Mouse (Mus musculus): ENCODE measurements at regions not wholly inside any gene's neighbourhood (a gene's known extent, or its start where the extent isn't known, plus 50 kb on each side); places are given as distances from the start of the nearest gene placed in this dataset.

DNA sequence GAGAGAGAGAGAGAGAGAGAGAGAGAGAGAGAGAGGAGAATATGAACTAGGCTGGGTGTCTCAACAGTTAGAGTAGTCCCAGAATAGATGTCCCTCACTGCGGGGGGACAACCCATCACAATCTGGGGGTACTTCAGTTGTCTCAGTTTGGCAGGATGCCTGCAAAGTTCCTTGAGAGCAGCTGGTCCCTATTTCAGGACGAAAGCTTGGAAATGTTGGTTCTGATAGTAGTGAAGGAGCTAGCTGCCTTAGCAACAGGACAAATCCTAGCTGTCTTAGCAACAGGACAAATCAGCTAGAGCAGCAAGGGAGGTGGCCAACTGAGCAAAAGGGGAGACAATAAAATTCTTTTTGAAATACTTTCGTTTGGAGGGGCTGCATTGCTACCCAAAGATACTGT is 139.9 kb upstream of the Frg1 start:
- no peak for ATAC-seq (ENCODE audit: borderline replicate concordance, extremely low read depth, low FRiP score, low TSS enrichment)
- 39% methylated on average over 3 of the region's 3 CpGs for WGBS
- H3K27me3 ChIP-seq, result no peaks in the 10 kb centered on the region

DNA sequence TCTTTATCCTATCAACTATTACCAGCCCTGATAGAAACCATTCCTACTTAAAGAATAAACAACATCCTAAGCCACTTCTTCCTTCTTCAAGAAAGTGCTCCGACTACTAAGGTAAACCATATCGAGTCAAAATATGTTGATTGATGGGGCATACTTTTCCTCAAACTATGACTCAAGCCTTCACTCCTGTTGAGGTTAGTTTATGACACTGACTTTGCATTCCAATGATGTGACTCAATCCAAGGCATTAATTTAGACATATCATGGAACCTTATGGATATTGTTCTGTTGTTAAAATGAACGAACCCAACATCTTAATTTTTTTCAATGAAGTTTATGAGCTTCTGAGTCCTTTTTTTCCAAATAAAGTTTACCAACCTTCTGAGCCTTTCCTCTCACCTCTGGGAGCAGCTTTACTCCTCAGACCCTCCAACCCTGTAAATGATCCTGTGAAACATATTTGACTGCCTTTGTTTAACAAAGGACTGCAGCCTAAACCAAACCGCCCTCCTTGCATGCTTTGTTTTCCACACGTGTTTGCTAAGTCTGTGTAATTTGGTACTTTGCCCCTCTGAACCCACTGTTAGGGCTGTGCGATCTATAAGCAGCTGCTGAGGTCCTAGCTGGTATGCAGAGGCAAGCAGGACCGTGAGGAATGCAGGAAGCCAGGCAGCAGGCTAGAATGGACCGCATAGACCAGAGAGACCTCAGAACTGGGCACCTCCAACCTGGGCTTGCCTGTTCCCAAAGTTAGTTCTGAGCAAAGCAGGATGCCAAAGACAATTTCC is 136.1 kb upstream of the Frg1 start:
- H3K9me3 ChIP-seq, result no peaks in the 10 kb centered on the region
- WGBS, result 42% methylated on average over 8 of the region's 8 CpGs
- peaks cover 8% of the 10 kb centered on the region for H3K4me1 ChIP-seq
- no peaks in the 10 kb centered on the region for H3K27me3 ChIP-seq
- no peak overlapping the region for H3K4me2 ChIP-seq
- no peak overlapping the region for H3K27ac ChIP-seq
- H3K4me3 ChIP-seq, result no peak overlapping the region
- no peak for ATAC-seq (ENCODE audit: borderline replicate concordance, extremely low read depth, low FRiP score, low TSS enrichment)
- no peaks in the 10 kb centered on the region for H3K36me3 ChIP-seq
- H3K9ac ChIP-seq, result no peak overlapping the region

More for the DNA sequence above, 139.9 kb upstream of the Frg1 start:
- H3K9ac ChIP-seq, result no peak overlapping the region
- H3K27ac ChIP-seq, result no peak overlapping the region
- H3K4me2 ChIP-seq, result no peak overlapping the region
- H3K36me3 ChIP-seq, result no peaks in the 10 kb centered on the region
- H3K4me3 ChIP-seq, result no peak overlapping the region
- no peaks in the 10 kb centered on the region for H3K4me1 ChIP-seq
- H3K9me3 ChIP-seq, result no peaks in the 10 kb centered on the region

DNA sequence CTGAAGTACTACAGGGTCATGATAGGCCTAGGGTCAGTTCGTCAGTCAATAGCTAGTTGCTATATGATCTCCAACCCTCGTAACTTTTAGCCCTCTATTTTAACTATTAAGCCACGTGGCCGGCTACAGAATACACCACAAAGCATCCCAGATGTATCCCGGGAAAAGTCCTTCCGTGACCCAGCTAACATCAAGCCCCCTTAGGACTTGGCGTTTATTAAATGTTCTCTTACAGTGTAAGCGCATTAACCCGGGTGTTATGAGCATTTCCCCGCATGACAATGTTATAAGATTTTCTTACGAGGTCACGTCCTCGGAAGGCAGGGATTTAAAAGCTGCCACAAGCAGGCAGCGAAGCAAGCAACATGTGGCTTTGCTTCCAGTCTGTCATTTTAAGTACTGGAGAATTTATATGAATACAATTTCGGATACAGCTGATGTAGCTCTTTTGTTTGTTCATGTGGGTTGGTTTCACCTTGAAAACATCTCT is 135.1 kb upstream of the Frg1 start:
- Histone ChIP-seq H3K4me1 (peaks cover 8% of the 10 kb centered on the region), H3K27ac (no peak overlapping the region), H3K9ac (no peak overlapping the region), H3K4me2 (no peak overlapping the region), H3K9me3 (no peaks in the 10 kb centered on the region), H3K27me3 (no peaks in the 10 kb centered on the region), H3K36me3 (no peaks in the 10 kb centered on the region), H3K4me3 (no peak overlapping the region)
- no peak for ATAC-seq (ENCODE audit: borderline replicate concordance, extremely low read depth, low FRiP score, low TSS enrichment)
- WGBS, result 75% methylated on average over 15 of the region's 15 CpGs

DNA sequence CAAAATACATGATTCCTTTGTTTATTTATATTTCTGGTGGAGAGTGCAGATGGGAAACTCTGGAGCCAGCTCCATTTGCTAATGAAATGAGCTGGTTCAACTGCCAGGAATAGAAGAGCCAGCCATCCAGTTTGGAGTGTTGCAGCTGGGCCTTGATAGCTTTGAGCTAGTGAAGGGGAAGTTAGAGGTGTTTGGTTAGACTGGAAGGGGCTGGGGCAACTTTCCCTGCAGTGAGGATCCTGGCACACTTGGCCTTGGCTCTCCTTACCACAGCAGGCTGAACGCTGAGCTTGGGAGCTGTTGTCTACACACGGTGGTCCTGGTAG is 133.2 kb upstream of the Frg1 start:
- Histone ChIP-seq H3K4me1 (peaks cover 8% of the 10 kb centered on the region), H3K9me3 (no peaks in the 10 kb centered on the region), H3K36me3 (no peaks in the 10 kb centered on the region), H3K27me3 (no peaks in the 10 kb centered on the region), H3K4me3 (no peak overlapping the region), H3K27ac (no peak overlapping the region), H3K9ac (no peak overlapping the region), H3K4me2 (0 out of 2 replicates have a peak overlapping the region, but pooled peaks have one; percentile 38)
- 41% methylated on average over 2 of the region's 2 CpGs for WGBS
- peak; percentile 78; the same call in 1 of the 2 replicates for ATAC-seq (ENCODE audit: borderline replicate concordance, extremely low read depth, low FRiP score, low TSS enrichment)

DNA sequence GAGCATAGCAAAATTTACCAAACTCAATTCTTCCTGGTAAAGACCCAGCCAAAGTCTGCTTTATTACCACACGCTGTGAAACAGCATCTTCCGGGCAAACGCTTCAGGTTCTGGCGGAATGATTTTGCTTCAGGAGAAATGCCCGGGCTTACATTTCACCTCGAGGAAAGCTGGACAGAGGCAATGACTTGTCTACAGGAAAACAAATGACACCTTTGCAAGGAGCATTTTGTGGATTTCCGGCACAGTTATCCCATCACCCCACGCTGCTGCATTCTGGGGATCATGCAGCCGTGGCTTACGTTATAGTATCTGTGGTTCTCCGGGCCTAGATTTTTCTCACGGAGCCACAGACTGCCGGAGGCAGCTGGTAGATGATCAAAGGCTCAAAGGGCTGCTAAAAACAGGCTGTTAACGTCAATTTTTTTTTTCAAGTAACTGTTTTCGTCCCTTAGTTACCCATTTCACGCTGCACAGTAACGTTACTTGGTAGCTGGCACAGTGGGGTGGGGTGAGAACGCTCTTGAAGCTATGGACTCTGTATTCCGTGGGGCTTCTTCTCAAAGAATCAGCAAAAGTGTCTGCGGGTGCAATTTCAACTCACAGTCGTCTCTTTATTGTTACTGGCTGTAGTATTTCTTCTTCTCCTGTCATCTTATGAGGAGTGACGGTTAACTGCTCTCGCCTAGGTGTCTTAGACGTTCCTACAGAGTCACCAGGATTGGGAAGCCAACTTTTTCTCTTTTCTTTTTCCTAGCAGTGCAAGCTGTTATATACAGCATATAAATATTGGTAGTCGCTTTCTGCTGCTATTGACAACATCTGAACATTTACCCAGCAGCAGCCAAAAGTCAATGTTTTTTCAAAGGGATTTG is 132.6 kb upstream of the Frg1 start:
- 43% methylated on average over 25 of the region's 25 CpGs for WGBS
- Histone ChIP-seq H3K4me2 (peak overlapping the region; percentile 38), H3K4me3 (no peak overlapping the region), H3K9me3 (no peaks in the 10 kb centered on the region), H3K9ac (no peak overlapping the region), H3K4me1 (peaks cover 8% of the 10 kb centered on the region), H3K27me3 (no peaks in the 10 kb centered on the region), H3K27ac (0 out of 2 replicates have a peak overlapping the region, but pooled peaks have one; percentile 21), H3K36me3 (no peaks in the 10 kb centered on the region)
- ATAC-seq (ENCODE audit: borderline replicate concordance, extremely low read depth, low FRiP score, low TSS enrichment), result peak; percentile 77; the same call in 1 of the 2 replicates

DNA sequence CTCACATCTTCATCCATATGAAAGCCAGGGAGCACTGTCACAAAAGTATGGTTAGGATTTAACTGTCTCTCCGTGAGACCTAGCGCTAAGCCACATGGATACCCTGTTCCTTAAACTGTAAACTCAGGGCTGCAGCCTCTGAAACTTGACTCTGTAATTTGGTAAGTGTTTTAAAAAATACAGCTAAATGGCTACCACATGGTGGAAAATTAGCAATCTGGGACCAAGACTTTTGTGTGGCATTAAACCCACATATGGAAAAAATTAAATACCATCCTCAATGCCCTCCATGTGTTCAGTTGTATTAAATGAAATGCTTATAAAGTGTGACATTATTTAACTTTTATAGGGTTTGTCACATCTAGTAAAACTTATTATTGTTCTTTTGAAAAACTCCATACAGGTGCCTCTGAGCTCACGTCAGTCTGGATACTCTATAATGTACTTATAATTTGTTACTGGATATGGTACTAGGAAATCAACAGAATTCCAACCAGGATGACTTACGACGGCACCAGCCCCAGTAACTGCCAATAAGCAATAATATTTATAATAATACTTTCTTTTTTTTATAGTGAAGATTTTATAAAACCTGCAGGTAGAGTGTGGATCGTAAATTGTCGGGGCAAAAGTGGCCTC is 131.0 kb upstream of the Frg1 start:
- Histone ChIP-seq H3K36me3 (no peaks in the 10 kb centered on the region), H3K27ac (no peak overlapping the region), H3K9ac (no peak overlapping the region), H3K4me1 (peaks cover 8% of the 10 kb centered on the region), H3K27me3 (no peaks in the 10 kb centered on the region), H3K9me3 (no peaks in the 10 kb centered on the region), H3K4me2 (no peak overlapping the region), H3K4me3 (no peak overlapping the region)
- WGBS, result 86% methylated on average over 7 of the region's 7 CpGs
- no peak for ATAC-seq (ENCODE audit: borderline replicate concordance, extremely low read depth, low FRiP score, low TSS enrichment)

DNA sequence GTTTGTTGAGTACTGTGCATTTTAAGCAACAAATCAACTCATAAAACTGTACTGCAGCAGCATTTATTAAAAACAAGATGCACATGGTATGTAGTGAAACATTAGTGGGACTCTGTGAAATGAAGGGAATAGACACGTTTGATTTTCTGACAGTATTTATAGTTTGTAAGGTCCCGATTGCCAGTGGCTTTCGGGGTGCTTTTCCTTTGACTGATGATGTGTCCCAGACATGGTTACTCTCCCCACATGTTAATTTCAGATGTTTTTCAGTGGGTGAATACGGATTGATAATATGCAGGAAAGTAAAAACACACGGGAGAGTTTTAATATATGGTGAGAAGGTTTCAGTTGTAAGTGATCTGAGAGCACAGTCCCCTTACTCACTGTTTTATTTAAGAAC is 115.3 kb upstream of the Frg1 start:
- no peak overlapping the region for H3K27ac ChIP-seq
- no peak overlapping the region for H3K4me2 ChIP-seq
- no peaks in the 10 kb centered on the region for H3K36me3 ChIP-seq
- WGBS, result 50% methylated on average over 5 of the region's 5 CpGs
- no peaks in the 10 kb centered on the region for H3K9me3 ChIP-seq
- no peak for ATAC-seq (ENCODE audit: borderline replicate concordance, extremely low read depth, low FRiP score, low TSS enrichment)
- no peaks in the 10 kb centered on the region for H3K4me1 ChIP-seq
- no peak overlapping the region for H3K9ac ChIP-seq
- H3K27me3 ChIP-seq, result no peaks in the 10 kb centered on the region
- H3K4me3 ChIP-seq, result no peak overlapping the region

DNA sequence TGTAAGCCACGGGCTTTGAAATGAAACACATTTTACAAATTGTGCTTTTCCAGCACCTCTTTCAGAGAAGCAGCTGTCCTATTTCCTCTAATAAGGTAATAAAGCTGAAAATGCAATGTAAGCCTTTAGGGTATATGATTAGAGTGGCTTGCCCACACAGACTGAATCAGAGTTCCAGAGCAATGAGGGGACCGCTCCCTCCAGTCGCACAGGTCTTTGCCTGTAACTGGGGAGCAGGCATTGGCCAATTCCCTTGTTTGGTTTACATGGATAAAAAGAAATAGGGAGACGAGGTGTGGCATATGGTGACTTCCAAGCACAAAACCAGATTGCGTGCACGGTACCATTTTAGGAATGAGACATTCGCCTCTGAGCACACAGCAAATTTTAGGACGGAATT is 112.7 kb upstream of the Frg1 start:
- Histone ChIP-seq H3K4me3 (no peak overlapping the region), H3K9me3 (no peaks in the 10 kb centered on the region), H3K27me3 (no peaks in the 10 kb centered on the region), H3K9ac (no peak overlapping the region), H3K4me2 (no peak overlapping the region), H3K27ac (no peak overlapping the region), H3K4me1 (no peaks in the 10 kb centered on the region), H3K36me3 (no peaks in the 10 kb centered on the region)
- no peak for ATAC-seq (ENCODE audit: borderline replicate concordance, extremely low read depth, low FRiP score, low TSS enrichment)
- whole genome bisulfite sequencing, result 84% methylated on average over 8 of the region's 8 CpGs

DNA sequence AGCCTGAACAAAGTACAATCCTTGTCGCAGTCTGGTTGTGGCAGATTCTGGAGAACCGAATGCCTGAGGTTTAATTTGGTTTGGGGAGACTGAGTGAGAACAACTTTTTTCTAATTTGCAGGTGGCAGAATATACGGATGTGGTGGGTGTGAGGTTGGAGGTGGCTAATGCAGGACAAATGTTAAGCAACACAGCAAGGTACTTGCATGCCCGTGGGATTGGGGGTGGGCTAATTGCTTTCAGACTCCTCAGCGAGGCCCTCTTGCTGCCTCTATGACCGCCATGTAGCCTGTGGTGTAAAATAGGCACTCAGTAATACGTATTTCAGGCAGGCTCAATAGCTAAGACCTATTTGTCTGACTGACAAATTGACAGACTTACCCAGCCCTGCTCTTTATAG is 109.4 kb upstream of the Frg1 start:
- H3K9ac ChIP-seq, result no peak overlapping the region
- no peak overlapping the region for H3K4me2 ChIP-seq
- no peak overlapping the region for H3K27ac ChIP-seq
- 84% methylated on average over 7 of the region's 7 CpGs for WGBS
- H3K27me3 ChIP-seq, result no peaks in the 10 kb centered on the region
- H3K4me3 ChIP-seq, result no peak overlapping the region
- H3K9me3 ChIP-seq, result no peaks in the 10 kb centered on the region
- ATAC-seq (ENCODE audit: borderline replicate concordance, extremely low read depth, low FRiP score, low TSS enrichment), result no peak
- no peaks in the 10 kb centered on the region for H3K4me1 ChIP-seq
- no peaks in the 10 kb centered on the region for H3K36me3 ChIP-seq

DNA sequence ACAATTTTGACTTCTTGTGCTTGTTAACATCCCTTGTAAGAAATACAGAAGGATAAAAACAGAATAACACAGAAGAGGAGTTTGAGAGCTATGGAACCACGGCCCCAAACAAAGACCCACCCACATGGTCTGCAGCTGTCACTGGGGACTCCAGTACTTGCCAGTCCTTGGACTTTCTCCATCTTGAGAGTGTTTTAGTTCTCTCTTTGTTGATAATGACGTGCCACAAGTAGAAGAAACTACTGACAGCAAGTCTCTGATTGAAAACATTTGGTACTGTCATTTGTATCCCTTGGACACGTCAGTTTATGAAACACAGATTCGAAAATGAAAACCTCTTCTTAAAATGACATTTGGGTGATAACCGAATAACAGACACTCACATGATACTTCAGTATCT is 68.3 kb upstream of the Frg1 start:
- ATAC-seq (ENCODE audit: borderline replicate concordance, extremely low read depth, low FRiP score, low TSS enrichment), result peak; percentile 75; the same call in 1 of the 2 replicates
- Histone ChIP-seq H3K27ac (no peak overlapping the region), H3K9ac (no peak overlapping the region), H3K4me3 (no peak overlapping the region), H3K36me3 (no peaks in the 10 kb centered on the region), H3K27me3 (no peaks in the 10 kb centered on the region), H3K9me3 (no peaks in the 10 kb centered on the region), H3K4me2 (no peak overlapping the region), H3K4me1 (no peaks in the 10 kb centered on the region)
- WGBS, result 50% methylated on average over 5 of the region's 5 CpGs

DNA sequence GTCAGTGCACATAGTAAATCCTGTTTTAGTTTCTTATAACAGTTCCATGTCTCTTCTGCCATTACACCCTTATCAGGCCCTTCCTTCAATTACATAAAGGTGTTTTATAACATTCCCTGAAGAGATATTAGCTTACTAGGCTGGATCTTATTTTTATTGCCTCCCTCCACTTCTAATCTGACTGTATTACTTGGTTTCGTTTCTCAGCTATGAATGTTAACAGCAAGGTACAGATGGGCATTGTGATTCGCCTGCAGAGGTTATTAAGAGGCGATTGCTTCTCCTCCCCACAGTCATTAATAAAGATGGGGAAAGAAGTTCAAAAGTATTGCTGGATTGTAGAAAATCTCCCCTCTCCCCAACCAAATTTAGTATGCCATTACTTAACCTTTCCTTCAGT is 66.4 kb upstream of the Frg1 start:
- Histone ChIP-seq H3K36me3 (no peaks in the 10 kb centered on the region), H3K4me1 (no peaks in the 10 kb centered on the region), H3K9me3 (no peaks in the 10 kb centered on the region), H3K27me3 (no peaks in the 10 kb centered on the region), H3K9ac (no peak overlapping the region), H3K4me3 (no peak overlapping the region), H3K4me2 (no peak overlapping the region), H3K27ac (no peak overlapping the region)
- WGBS, result 77% methylated on average over 3 of the region's 3 CpGs
- ATAC-seq (ENCODE audit: borderline replicate concordance, extremely low read depth, low FRiP score, low TSS enrichment), result no peak
